Mouse (Mus musculus): ENCODE measurements around the gene Grid2.

DNA sequence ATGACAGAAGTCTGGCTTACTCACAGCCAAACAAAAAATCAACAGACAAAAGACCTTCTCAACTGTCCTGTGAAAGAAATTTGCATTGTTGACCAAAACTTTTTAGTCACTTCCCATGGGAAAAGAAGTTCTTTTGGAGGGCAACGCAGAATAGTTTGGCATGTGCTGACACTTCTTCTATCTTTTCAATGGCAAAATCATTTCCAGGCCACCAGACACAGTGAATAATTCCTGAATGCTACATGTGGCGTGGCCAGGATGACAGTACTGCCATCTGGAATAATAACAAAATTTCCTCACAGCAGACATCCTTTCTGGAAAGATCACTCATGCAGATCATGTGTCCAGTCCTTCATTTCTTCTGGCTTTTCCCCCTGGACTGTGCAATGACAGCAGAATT, 478.1 kb downstream of the Grid2 start:
- TF ChIP-seq TAL1 (IDR thresholded peaks at IDR 0.05; ENCODE audit: low read length) (no peak), MAX (IDR thresholded peaks at IDR 0.05; ENCODE audit: low read length) (no peak), CTCF (IDR thresholded peaks at IDR 0.05 in 2 of 3, conservative IDR thresholded peaks at IDR 0.05 in 1 of 3; ENCODE audit: control insufficient read depth in 1 of 3, insufficient read depth in 1 of 3, low read depth in 2 of 3, low read length in 3 of 3, poor library complexity in 1 of 3, severe bottlenecking in 1 of 3) (no peak), GATA1 (IDR thresholded peaks at IDR 0.05; ENCODE audit: low read depth, low read length) (no peak), HCFC1 (IDR thresholded peaks at IDR 0.05; ENCODE audit: low read depth, low read length) (no peak), ZC3H11A (IDR thresholded peaks at IDR 0.05; ENCODE audit: low read depth, low read length) (no peak), E2F4 (IDR thresholded peaks at IDR 0.05; ENCODE audit: borderline replicate concordance, low read depth, low read length) (no peak)

Data from MEL (cell line).